Mouse (Mus musculus): Measurements from ENCODE around the gene Tmbim1. TPM values are rescaled to one million over a fixed set of nuclear protein-coding genes. Genes with fewer than 3 reads are reported as not detected.

The Tmbim1 gene
- polyA plus RNA-seq, 1 experiment from 2014 or later: 6.8 TPM

- Histone ChIP-seq H3K27me3 (no peaks in the 10 kb centered on the region), H3K9ac (replicated peaks) (no peak overlapping the region), H3K4me3 (no peak overlapping the region), H3K4me1 (no peaks in the 10 kb centered on the region), H3K9me3 (no peaks in the 10 kb centered on the region), H3K27ac (replicated peaks) (no peak overlapping the region), H3K36me3 (peaks cover 57% of the 10 kb centered on the region), H3K4me2 (replicated peaks) (no peak overlapping the region)
- no peak for ATAC-seq (replicated peaks)
- WGBS: 74% methylated on average over 5 of the region's 5 CpGs
These were observed 56.0 kb downstream of the Tmbim1 start for GRCm38 (mm10) chr1:74249331-74249980.

GRCm38 (mm10) chr1:74248799-74249198 is 56.6 kb downstream of the Tmbim1 start:
- WGBS: 86% methylated on average over 1 of the region's 1 CpGs
- Histone ChIP-seq H3K9ac (replicated peaks) (no peak overlapping the region), H3K4me3 (no peak overlapping the region), H3K9me3 (no peaks in the 10 kb centered on the region), H3K27ac (replicated peaks) (no peak overlapping the region), H3K4me2 (replicated peaks) (no peak overlapping the region), H3K4me1 (no peaks in the 10 kb centered on the region), H3K27me3 (no peaks in the 10 kb centered on the region), H3K36me3 (peaks cover 51% of the 10 kb centered on the region)
- no peak for ATAC-seq (replicated peaks)

GRCm38 (mm10) chr1:74245525-74245924 is 59.9 kb downstream of the Tmbim1 start:
- Histone ChIP-seq H3K9me3 (no peaks in the 10 kb centered on the region), H3K4me1 (peaks cover 2% of the 10 kb centered on the region), H3K27ac (replicated peaks) (no peak overlapping the region), H3K4me2 (replicated peaks) (no peak overlapping the region), H3K27me3 (no peaks in the 10 kb centered on the region), H3K36me3 (peaks cover 24% of the 10 kb centered on the region), H3K9ac (replicated peaks) (no peak overlapping the region), H3K4me3 (no peak overlapping the region)
- no peak for ATAC-seq (replicated peaks)
- WGBS: 92% methylated on average over 2 of the region's 2 CpGs

DNA sequence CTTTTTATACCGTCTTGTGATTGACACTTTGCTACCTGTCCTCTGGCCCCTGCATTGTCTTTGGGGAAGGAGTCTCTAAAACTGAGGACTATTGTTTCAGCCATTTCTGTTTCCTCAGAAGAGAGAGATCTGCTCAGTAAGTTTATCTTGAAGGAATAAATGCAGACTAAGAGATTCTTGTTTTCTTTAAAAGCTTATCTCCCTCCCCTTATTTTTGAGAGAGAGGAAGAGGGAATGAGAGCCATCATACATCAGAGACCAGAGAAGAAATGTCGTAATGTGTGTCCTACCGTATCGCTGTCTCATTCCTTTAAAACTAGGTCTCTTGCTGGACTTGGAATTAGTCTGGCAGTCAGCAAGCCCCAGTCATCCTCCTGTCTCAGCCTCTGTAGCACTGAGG is 64.6 kb downstream of the Tmbim1 start:
- Histone ChIP-seq H3K4me1 (peaks cover 38% of the 10 kb centered on the region), H3K4me2 (replicated peaks) (no peak overlapping the region), H3K27me3 (no peaks in the 10 kb centered on the region), H3K36me3 (no peaks in the 10 kb centered on the region), H3K9ac (replicated peaks) (no peak overlapping the region), H3K9me3 (no peaks in the 10 kb centered on the region), H3K4me3 (no peak overlapping the region), H3K27ac (replicated peaks) (no peak overlapping the region)
- no peak for ATAC-seq (replicated peaks)
- 89% methylated on average over 4 of the region's 4 CpGs for WGBS

DNA sequence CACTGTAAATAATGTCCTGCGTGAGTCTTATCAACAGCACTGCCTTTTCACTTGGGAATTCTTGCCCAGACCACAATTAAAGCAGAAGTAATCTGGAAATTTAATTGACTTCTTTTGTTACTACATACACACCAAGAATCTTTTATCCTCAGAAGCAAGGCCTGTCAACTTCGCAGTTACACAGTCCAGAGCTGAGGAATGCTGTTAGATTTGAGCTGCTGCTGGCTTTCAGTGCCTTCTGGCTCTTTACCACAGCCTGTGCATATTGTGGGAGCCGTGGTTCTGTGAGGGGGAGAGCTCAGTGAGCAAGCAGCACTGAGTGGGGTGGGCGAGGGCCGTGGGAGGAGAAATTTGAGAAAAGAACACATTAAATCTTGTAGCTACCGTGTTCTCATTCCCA is 65.1 kb downstream of the Tmbim1 start:
- WGBS: 59% methylated on average over 6 of the region's 6 CpGs
- Histone ChIP-seq H3K4me2 (replicated peaks) (no peak overlapping the region), H3K9me3 (no peaks in the 10 kb centered on the region), H3K27ac (replicated peaks) (peak overlapping the region; percentile 39; the same call in 1 of the 2 replicates), H3K36me3 (no peaks in the 10 kb centered on the region), H3K4me1 (peaks cover 38% of the 10 kb centered on the region), H3K4me3 (no peak overlapping the region), H3K9ac (replicated peaks) (no peak overlapping the region), H3K27me3 (no peaks in the 10 kb centered on the region)
- no peak for ATAC-seq (replicated peaks)

DNA sequence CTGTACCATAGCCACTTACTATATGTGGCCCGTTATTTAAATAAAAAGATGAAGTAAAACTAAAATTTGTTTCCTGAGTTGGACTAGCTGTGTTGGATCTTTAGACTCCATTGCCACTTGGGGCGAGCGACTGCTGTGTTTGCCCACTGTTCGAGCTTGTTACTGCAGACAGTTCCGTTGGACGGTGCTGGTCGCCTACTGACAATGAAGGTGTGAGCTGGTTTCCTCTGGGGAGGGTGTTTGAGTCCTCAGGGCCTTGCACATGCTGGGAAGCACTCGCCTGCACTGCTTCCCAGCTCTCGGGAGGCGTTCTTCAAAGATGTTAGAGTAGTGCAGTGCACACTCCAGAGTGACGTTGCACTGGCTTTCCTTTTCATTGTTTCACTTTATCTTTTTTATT is 65.8 kb downstream of the Tmbim1 start:
- H3K4me3 ChIP-seq: no peak overlapping the region
- no peak overlapping the region for H3K9ac ChIP-seq (replicated peaks)
- no peaks in the 10 kb centered on the region for H3K36me3 ChIP-seq
- H3K4me2 ChIP-seq (replicated peaks): no peak overlapping the region
- H3K9me3 ChIP-seq: no peaks in the 10 kb centered on the region
- H3K27ac ChIP-seq (replicated peaks): no peak overlapping the region
- no peaks in the 10 kb centered on the region for H3K27me3 ChIP-seq
- ATAC-seq (replicated peaks): no peak
- 58% methylated on average over 11 of the region's 11 CpGs for WGBS
- peaks cover 38% of the 10 kb centered on the region for H3K4me1 ChIP-seq

DNA sequence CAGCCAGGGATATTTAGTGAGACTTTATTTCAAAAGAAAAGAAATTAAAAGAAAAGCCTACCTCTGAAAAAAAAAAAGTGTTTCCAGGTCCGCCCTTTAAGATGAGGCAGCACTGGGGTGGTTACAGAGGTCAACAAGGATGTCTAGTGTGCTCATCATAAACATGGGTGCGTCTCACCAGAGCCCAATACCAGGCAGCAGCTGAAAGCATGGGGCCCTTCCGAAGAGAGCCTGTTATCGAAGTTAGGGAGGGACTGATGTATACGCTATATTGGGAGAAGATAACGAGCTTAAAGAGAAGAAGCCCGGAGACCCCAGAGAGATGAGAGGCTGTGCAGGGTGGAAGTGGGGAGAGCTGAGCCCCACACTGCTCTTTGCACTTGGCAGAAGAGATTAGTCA is 66.3 kb downstream of the Tmbim1 start:
- ATAC-seq (replicated peaks): no peak
- Histone ChIP-seq H3K27ac (replicated peaks) (no peak overlapping the region), H3K27me3 (no peaks in the 10 kb centered on the region), H3K4me2 (replicated peaks) (no peak overlapping the region), H3K4me1 (peaks cover 38% of the 10 kb centered on the region), H3K4me3 (no peak overlapping the region), H3K9me3 (no peaks in the 10 kb centered on the region), H3K9ac (replicated peaks) (no peak overlapping the region), H3K36me3 (no peaks in the 10 kb centered on the region)
- WGBS: 51% methylated on average over 7 of the region's 7 CpGs

Other genes starting within 250 kb of the Tmbim1 start
- gene Tns1, start 181.2 kb downstream of the Tmbim1 start, polyA plus RNA-seq (2015; fragmentation: Nextera tagmentation; extraction: Ambion mirVana): 6.0 and 7.9 TPM in 2 replicates
- 0.13 and 0.14 TPM in 2 replicates for gene Rufy4, start 180.1 kb downstream of the Tmbim1 start, polyA plus RNA-seq (2015; fragmentation: Nextera tagmentation; extraction: Ambion mirVana)
- gene Cxcr2, start 151.6 kb downstream of the Tmbim1 start, polyA plus RNA-seq (2015; fragmentation: Nextera tagmentation; extraction: Ambion mirVana): 0.13 TPM in 2 replicates
- gene Cxcr1, start 111.0 kb downstream of the Tmbim1 start, polyA plus RNA-seq (2015; fragmentation: Nextera tagmentation; extraction: Ambion mirVana): not detected in 2 replicates
- 403 and 418 TPM in 2 replicates for gene Arpc2, start 69.5 kb downstream of the Tmbim1 start, polyA plus RNA-seq (2015; fragmentation: Nextera tagmentation; extraction: Ambion mirVana)
- 0.34 TPM in 1 of 2 replicates, not detected in the other for gene Gpbar1, start 27.1 kb downstream of the Tmbim1 start, polyA plus RNA-seq (2015; fragmentation: Nextera tagmentation; extraction: Ambion mirVana)
- gene Aamp, start 20.9 kb downstream of the Tmbim1 start, polyA plus RNA-seq (2015; fragmentation: Nextera tagmentation; extraction: Ambion mirVana): 211 and 214 TPM in 2 replicates
- 99.2 and 104 TPM in 2 replicates for gene Pnkd, start 20.7 kb downstream of the Tmbim1 start, polyA plus RNA-seq (2015; fragmentation: Nextera tagmentation; extraction: Ambion mirVana)
- 0.38 and 1.2 TPM in 2 replicates for gene Catip, start 56.5 kb upstream of the Tmbim1 start, polyA plus RNA-seq (2015; fragmentation: Nextera tagmentation; extraction: Ambion mirVana)
- gene Slc11a1, start 69.6 kb upstream of the Tmbim1 start, polyA plus RNA-seq (2015; fragmentation: Nextera tagmentation; extraction: Ambion mirVana): 1.9 and 3.2 TPM in 2 replicates
- gene Ctdsp1, start 85.9 kb upstream of the Tmbim1 start, polyA plus RNA-seq (2015; fragmentation: Nextera tagmentation; extraction: Ambion mirVana): 21.4 and 22.4 TPM in 2 replicates
- 0.27 and 0.29 TPM in 2 replicates for gene Vil1, start 103.8 kb upstream of the Tmbim1 start, polyA plus RNA-seq (2015; fragmentation: Nextera tagmentation; extraction: Ambion mirVana)
- 53.8 and 56.2 TPM in 2 replicates for gene Cnot9, start 200.4 kb upstream of the Tmbim1 start, polyA plus RNA-seq (2015; fragmentation: Nextera tagmentation; extraction: Ambion mirVana)
- gene Plcd4, start 237.3 kb upstream of the Tmbim1 start, polyA plus RNA-seq (2015; fragmentation: Nextera tagmentation; extraction: Ambion mirVana): 3.4 and 5.3 TPM in 2 replicates
- gene Usp37, start 238.7 kb upstream of the Tmbim1 start, polyA plus RNA-seq (2015; fragmentation: Nextera tagmentation; extraction: Ambion mirVana): 32.2 and 33.0 TPM in 2 replicates